Mouse (Mus musculus) splenic B cell, adult 2 months (primary cell): ENCODE results near the gene Ttll3.

Source experiments
- DNase-seq: peaks from one replicate; pipeline ENCODE4 v3.0.0-alpha.2; 2011; ENCODE audit warnings: low read depth, low spot score
- H3K27me3 ChIP-seq: 2 replicates; pipeline ENCODE4 v1.6.1; 2012; ENCODE audit warnings: mild to moderate bottlenecking, low read length, moderate library complexity, mixed read lengths; ENCODE audit not compliant: control insufficient read depth, poor library complexity, insufficient read depth, severe bottlenecking
- H3K36me3 ChIP-seq: 2 replicates; pipeline ENCODE4 v1.6.1; 2012; ENCODE audit warnings: mild to moderate bottlenecking, low read length, moderate library complexity, mixed read lengths; ENCODE audit not compliant: control insufficient read depth, poor library complexity, insufficient read depth, severe bottlenecking

Ttll3 gene

DNA sequence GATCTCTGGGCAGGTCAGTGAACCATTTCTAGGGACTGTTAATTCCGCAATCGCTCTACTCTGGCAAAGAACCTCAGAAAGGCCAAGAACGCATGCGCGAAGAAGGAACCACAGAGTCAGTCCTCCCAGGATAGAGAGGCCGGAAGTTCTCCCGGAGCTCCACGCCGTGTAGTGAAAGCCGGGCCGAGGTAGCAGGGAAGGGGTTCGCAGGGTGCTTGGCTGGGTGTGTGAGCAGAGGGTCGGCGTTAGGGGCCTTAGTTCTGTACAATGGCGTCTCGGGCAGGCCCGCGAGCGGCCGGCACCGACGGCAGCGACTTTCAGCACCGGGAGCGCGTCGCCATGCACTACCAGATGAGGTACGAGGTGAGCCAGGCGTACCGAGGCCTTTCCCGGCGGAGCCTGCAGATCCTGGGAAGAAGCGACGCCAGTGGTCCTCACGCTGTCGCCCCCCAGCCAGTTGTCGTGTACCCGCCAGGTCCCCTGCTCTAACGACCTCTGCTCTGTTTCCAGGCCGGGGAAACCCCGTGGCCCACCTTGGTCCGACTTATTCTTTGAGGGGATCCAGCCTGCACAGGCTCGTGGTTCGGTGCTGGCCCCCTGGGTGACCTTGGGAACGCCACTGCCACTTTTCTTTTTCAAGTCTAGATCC lies 53.5 kb downstream of the Ttll3 start, which contains the start of gene Jagn1:
Jagn1 (plus strand) TSS at position 128 of the 649 bp plus-strand sequence.
- peak; percentile 93 for DNase-seq
- Histone ChIP-seq H3K36me3 (peaks cover under 1% of the 10 kb centered on the region; the same call in 1 of the 2 replicates), H3K27me3 (no peaks in the 10 kb centered on the region)

DNA sequence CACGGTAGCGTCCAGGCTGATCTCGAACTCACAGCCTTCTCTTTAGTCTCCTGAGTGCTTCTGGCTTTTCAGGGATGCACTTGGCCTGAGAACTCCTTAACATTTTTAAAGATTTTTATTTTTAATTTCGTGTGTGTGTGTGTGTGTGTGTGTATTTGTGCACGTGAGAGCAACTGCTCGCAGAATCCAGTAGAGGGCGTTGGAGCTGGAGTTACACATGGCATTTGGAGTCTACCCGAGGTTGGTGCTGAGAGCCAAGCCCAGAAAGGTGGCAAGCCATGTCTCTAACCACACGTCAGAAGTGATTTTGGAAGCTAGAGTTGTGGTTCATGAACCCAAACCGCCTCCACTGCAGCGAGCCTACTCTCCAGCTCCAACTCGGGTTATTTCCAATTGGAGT lies 54.0 kb downstream of the Ttll3 start:
- no peaks in the 10 kb centered on the region for H3K27me3 ChIP-seq
- DNase-seq, result peak; percentile 50
- H3K36me3 ChIP-seq, result peaks cover 2% of the 10 kb centered on the region; the same call in 1 of the 2 replicates

DNA sequence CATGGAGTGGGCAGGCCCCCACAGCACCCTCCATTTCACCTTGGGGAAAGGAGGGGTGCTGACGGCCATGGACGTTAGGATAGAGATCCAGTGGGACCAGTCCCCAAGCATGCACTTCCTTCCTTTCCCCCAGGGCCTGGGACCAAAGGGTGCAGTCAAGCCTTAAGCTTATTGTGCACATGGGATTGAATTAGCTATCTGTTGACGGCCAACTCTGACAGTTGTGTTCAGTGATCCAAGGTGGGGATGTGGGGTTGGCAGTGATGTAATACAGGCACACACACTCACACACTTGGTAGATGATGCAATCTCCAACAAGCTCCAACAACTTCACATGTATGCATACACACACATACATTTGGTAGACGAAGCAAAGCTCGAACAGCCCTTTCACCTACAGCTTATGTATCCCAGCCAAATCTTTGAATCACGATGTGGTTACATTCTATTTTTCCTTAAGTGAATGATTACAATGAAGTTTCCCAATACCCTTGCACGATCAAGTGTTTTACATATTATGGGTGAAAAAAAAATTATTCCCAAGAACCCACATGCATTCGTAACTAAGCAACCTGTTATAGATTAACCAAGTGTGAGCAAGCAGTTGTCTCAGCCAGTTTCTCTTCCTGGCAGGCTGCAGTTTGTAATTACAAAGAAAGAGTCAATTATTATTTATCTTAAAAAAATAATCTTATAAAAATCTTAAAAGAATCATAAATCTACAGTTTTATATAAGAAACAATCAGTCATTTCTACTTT lies 55.3 kb downstream of the Ttll3 start:
- peaks cover 2% of the 10 kb centered on the region; the same call in 1 of the 2 replicates for H3K36me3 ChIP-seq
- H3K27me3 ChIP-seq, result no peaks in the 10 kb centered on the region
- DNase-seq, result no peak

DNA sequence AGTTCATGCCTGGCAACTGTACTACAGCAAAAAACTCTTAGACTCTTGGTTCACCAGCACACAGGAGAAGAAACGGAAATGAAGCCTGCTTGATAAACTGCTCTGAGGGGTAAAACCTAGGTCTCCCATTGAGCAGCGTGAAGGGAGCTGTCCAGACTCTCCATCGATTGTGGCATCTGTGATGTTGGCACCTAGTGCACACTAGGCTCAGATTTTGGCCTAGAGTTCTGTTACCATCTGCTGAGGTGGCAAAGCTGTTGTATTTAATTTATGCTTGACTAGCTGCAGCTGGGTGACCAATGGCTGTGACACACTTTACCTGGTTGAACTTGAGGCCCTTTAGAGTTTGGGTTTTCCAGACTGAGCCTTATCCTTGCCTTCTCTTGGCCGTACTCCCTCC lies 58.6 kb downstream of the Ttll3 start:
- DNase-seq, result no peak
- H3K36me3 ChIP-seq, result peaks cover 2% of the 10 kb centered on the region; the same call in 1 of the 2 replicates

DNA sequence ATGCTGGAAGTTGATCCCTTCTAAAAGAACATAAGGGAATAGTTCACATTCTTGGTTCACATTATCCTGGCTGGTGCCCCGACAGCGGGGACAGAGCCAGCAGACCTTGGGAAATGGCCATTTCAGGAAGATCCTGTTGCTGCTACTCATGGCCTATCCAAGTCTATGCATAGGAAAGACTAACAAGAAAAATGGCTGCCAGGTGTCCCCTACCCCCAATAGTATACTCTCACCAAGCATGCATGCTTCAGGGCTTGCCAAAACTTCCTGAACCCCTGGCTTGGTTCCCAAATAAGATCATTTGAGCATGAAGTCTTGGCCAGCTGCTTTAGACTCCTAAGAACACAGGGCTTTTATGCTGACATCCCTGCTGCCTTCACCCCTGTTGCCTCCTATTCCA lies 62.8 kb downstream of the Ttll3 start:
- Histone ChIP-seq H3K36me3 (peaks cover 2% of the 10 kb centered on the region; the same call in 1 of the 2 replicates), H3K27me3 (no peaks in the 10 kb centered on the region)
- no peak for DNase-seq

More for the DNA sequence above, 58.6 kb downstream of the Ttll3 start:
- H3K27me3 ChIP-seq, result no peaks in the 10 kb centered on the region

DNA sequence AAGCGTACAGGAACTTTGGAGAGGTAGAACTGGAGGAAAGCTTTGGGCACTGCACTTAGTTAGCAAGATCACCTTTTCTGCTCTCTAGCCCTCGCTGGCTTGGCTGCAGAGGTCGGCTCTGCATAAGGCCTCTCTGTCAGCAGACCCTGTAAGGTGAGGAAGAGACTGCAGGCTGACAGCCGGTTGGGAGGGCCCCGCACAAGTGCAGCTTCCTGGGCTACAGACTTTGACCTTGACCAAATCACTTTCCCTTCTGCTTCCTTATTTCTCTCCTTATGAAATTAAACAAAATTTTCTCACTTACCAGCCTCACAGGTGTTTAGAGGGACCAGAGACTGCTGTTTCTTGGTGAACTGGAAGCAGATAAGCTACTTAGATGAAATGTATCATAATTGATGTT lies 65.9 kb downstream of the Ttll3 start:
- Histone ChIP-seq H3K36me3 (no peaks in the 10 kb centered on the region), H3K27me3 (no peaks in the 10 kb centered on the region)
- DNase-seq, result no peak

DNA sequence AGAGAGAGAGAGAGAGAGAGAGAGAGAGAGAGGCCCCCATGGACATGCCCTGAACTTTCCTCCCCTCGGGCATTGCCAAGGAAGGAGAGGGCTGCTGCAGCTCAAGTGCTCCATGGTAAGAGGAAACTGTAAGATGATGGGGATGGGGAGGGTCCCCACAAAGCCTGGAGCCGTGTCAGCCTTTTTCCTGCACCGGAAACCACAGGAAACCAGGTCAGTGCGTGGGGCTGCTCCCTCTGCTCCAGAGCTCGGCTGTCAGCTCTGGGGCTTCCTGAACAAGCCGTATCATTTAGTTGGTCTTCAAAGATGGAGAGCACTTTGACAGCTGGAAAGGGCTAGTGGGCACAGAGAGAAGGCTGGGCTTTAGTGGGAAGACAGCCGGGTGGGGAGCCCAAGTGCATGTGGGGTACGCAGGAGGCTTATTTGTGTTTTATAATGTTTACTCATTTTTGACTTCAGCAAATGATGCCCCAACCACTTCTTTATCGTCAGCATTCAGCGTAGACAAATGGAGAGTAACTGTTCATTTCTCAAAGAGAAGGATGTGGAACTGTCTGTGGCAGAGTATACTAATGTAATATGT lies 69.0 kb downstream of the Ttll3 start, which contains the start of gene Il17re:
Il17re (plus strand) TSS at position 533 of the 583 bp plus-strand sequence.
- no peaks in the 10 kb centered on the region for H3K27me3 ChIP-seq
- H3K36me3 ChIP-seq, result no peaks in the 10 kb centered on the region
- DNase-seq, result no peak

DNA sequence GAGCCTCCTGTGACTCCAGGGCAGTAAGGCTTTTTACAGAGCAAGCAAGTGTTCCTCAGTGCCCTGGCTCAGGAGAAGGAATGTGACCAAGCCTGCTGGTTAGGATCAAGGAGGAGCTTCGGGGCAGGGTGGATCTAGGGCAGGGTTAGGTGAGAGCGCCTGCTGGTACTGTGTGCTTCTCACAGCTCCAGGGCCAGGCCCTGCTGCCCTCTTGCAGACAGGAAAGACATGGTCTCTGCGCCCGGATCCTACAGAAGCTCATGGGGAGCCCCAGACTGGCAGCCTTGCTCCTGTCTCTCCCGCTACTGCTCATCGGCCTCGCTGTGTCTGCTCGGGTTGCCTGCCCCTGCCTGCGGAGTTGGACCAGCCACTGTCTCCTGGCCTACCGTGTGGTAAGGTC lies 69.6 kb downstream of the Ttll3 start:
- no peak for DNase-seq
- Histone ChIP-seq H3K36me3 (no peaks in the 10 kb centered on the region), H3K27me3 (no peaks in the 10 kb centered on the region)

DNA sequence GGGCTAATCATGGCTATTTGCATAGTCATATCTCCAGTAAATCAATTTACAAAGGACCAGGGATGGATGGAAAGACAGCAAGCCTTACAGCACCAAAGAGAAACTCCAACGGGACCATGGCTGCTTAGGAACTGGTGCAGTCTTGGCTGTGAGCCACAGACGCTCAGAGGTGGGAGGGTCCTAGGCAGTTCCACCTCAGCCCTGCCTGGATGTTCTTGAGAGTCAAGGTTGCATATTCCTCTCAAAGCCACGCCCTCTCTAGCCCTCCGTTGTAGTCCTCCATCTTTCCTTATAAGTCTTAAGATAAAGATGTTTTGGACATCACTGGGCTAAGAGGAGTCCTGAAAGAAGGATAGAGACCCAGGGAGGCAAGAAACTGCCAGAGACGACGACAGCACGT lies 75.0 kb downstream of the Ttll3 start:
- DNase-seq, result no peak
- Histone ChIP-seq H3K36me3 (no peaks in the 10 kb centered on the region), H3K27me3 (no peaks in the 10 kb centered on the region)
